Mouse (Mus musculus): ENCODE measurements around the gene Calcoco1. TPM values are rescaled to one million over a fixed set of nuclear protein-coding genes. Genes with fewer than 3 reads are reported as not detected.

Gene Calcoco1
- polyA plus RNA-seq, 1 experiment from 2014 or later: 9.0 TPM

DNA sequence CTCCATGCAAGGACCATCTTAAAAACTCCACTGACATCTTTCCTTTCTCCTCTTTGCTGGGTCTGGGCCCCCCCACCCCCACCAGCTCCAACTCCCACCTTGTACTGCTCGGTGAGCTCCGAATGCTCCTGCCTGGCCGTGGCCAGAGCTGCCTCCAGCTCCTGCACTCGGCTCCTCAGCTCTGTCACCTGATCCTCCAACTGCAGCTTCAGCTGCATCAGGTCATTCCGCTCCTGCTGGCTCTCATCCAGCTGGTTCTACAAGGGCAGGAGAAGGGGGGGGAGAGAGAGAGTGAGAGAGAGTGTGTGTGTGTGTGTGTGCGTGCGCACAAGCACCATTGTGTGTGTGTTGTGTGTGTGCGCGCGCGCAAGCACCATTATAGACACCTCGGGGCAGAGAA, 5.8 kb downstream of the Calcoco1 start:
- Histone ChIP-seq H3K4me1 (replicated peaks) (peaks cover 9% of the 10 kb centered on the region), H3K4me2 (no peak overlapping the region), H3K9me3 (replicated peaks) (no peaks in the 10 kb centered on the region), H3K27me3 (no peaks in the 10 kb centered on the region), H3K4me3 (replicated peaks) (no peak overlapping the region), H3K36me3 (no peaks in the 10 kb centered on the region), H3K9ac (no peak overlapping the region), H3K27ac (no peak overlapping the region)
- DNase-seq (no peak), ATAC-seq (ENCODE audit: low read depth) (no peak)
- WGBS (ENCODE audit: insufficient replicate concordance): 70% methylated on average over 12 of the region's 12 CpGs

DNA sequence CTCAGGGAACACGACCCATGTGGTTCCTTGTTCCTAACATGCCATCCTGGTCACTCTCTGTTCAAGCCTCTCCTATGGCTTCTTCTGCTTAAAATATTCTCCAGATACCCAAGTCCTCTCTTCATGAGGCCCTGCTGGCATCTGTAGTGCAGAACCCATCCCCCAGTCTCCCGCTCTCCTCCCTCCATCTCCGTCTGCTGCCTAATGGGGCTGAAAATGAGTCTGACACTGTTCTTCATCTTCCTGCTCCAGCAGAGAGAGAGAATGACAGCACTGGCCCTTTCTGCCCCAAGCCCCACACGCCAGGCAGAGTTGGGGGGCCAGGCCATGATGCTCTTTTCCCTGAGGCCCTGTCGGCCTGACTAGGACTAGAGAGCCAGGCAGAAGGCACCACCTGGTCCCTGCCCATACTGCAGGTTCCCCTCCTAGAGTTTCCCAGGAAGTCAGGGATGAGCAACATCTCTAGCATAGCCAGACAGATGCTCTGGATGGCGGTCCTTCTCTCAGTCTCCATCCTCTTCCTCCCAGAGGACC, 14.2 kb downstream of the Calcoco1 start:
- Histone ChIP-seq H3K4me1 (replicated peaks) (no peaks in the 10 kb centered on the region), H3K27me3 (0 out of 2 replicates have a peak, but pooled peaks cover 4% of the 10 kb centered on the region), H3K36me3 (no peaks in the 10 kb centered on the region), H3K9me3 (replicated peaks) (no peaks in the 10 kb centered on the region), H3K27ac (no peak overlapping the region), H3K4me2 (no peak overlapping the region), H3K4me3 (replicated peaks) (no peak overlapping the region), H3K9ac (no peak overlapping the region)
- WGBS (ENCODE audit: insufficient replicate concordance): 57% methylated on average over 6 of the region's 6 CpGs
- DNase-seq (no peak), ATAC-seq (ENCODE audit: low read depth) (no peak)

DNA sequence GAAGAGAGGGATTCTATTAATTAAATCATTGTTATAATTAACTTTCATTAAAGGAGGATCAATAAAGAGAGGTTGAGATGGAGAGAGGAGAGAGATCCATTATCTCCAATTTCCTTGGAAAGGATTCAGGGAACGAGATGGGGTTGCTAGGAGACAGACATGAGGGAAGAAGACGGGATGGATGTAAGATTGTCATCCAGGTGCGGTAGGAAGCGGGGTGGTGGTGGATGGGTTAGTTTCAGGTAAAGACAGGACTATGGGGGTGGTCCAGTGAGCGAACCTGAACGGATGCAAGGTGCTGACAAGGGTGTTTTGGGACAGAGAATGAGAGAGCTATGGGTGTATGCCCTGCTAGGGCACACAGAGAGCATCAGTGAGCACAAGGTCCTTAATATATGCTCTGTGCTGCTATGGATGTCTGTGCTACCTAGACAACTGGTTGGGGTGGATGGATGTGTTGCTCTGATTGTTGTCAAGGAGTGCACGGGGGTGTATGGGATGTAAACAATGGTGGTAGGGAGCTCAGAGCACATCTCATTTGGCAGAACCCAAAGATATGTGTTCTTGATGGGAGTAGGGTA, 16.0 kb downstream of the Calcoco1 start:
- DNase-seq: no peak
- ATAC-seq (ENCODE audit: low read depth): no peak
- H3K4me1 ChIP-seq (replicated peaks): no peaks in the 10 kb centered on the region
- H3K4me3 ChIP-seq (replicated peaks): no peak overlapping the region
- H3K36me3 ChIP-seq: no peaks in the 10 kb centered on the region
- no peaks in the 10 kb centered on the region for H3K9me3 ChIP-seq (replicated peaks)
- H3K4me2 ChIP-seq: no peak overlapping the region
- H3K27ac ChIP-seq: no peak overlapping the region
- WGBS (ENCODE audit: insufficient replicate concordance): 56% methylated on average over 7 of the region's 7 CpGs
- no peak overlapping the region for H3K9ac ChIP-seq
- H3K27me3 ChIP-seq: 0 out of 2 replicates have a peak, but pooled peaks cover 7% of the 10 kb centered on the region

DNA sequence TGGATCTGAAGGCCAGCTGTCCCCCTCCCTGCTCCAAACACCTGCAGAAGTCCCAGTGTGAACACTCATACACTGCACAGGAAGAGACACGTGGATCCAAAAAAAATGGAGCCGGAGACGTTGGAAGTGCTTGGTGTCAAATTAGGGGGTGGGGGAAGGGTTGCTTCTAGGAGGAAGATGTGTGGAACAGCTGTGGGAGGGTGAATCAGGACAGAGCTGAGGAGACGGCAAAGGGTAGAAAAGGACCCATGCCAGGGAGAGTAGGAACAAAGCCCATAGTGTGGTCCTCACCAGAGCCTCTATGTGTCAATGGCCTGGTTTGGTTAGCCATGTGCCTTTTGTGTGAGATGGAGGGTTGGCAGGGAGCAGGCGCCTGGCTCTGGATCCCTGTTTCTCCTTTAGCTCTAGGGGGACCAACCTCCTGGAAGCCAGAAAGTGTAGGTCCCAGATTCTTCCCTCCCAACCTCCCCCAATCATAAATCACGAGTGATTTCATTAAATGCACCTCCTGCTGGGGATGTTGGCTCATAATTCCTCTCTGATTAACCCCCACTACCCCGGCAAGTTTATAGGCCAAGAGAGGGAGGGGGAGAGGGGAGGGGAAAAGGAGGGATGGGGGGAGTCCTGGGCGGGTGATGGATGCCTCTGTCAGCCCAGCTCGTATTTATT, 16.6 kb downstream of the Calcoco1 start:
- Histone ChIP-seq H3K4me3 (replicated peaks) (no peak overlapping the region), H3K4me1 (replicated peaks) (no peaks in the 10 kb centered on the region), H3K27me3 (peaks cover 10% of the 10 kb centered on the region; the same call in 1 of the 2 replicates), H3K4me2 (no peak overlapping the region), H3K9ac (no peak overlapping the region), H3K36me3 (no peaks in the 10 kb centered on the region), H3K27ac (no peak overlapping the region), H3K9me3 (replicated peaks) (no peaks in the 10 kb centered on the region)
- ATAC-seq (ENCODE audit: low read depth) (no peak), DNase-seq (no peak)
- WGBS (ENCODE audit: insufficient replicate concordance): 51% methylated on average over 9 of the region's 9 CpGs

DNA sequence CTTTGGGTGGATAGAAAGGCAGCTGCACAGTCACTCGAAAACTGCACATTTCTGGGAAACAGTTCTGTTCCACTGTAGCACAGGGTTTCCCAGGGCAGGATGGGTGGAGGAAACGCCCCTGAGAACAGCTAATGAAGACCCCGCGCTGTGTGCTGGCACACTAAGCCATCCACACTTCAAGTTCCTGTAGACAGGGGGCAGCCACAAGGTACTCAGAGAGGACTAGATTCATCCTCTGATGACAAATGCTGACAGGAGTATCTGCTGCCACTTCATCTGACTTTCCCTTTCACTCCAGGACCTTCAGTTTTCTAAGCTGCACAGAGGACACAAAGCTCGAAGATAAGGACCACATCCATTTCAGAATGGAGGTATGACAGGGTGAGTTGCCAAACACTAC, 17.2 kb downstream of the Calcoco1 start:
- Histone ChIP-seq H3K9ac (no peak overlapping the region), H3K9me3 (replicated peaks) (no peaks in the 10 kb centered on the region), H3K27ac (no peak overlapping the region), H3K27me3 (peaks cover 15% of the 10 kb centered on the region), H3K36me3 (no peaks in the 10 kb centered on the region), H3K4me1 (replicated peaks) (no peaks in the 10 kb centered on the region), H3K4me2 (no peak overlapping the region), H3K4me3 (replicated peaks) (no peak overlapping the region)
- WGBS (ENCODE audit: insufficient replicate concordance): 42% methylated on average over 5 of the region's 5 CpGs
- DNase-seq: no peak
- ATAC-seq (ENCODE audit: low read depth): no peak

DNA sequence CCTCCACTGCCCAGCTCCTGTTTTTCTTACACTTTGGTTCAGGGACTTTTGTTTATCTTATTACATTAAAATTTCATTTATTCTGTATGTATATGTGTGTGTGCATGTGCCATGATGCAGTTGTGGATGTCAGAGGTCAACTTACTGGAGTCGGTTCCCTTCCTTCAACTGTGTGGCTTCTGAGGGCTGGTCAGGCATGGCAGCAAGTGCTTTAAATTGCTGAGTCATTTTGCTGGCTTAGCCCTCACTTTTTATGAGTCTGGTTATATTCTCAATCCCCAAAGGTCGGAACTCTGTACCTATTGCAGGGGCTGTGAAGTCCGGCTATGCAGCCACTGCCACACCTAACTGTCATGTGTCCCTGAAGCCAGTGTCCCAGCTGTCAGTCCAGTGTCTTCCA, 19.0 kb downstream of the Calcoco1 start:
- 48% methylated on average over 3 of the region's 3 CpGs for WGBS (ENCODE audit: insufficient replicate concordance)
- no peak overlapping the region for H3K9ac ChIP-seq
- DNase-seq: no peak
- H3K36me3 ChIP-seq: no peaks in the 10 kb centered on the region
- no peak overlapping the region for H3K4me3 ChIP-seq (replicated peaks)
- H3K27ac ChIP-seq: no peak overlapping the region
- H3K9me3 ChIP-seq (replicated peaks): no peaks in the 10 kb centered on the region
- H3K4me1 ChIP-seq (replicated peaks): no peaks in the 10 kb centered on the region
- no peak overlapping the region for H3K4me2 ChIP-seq
- H3K27me3 ChIP-seq: peaks cover 32% of the 10 kb centered on the region
- no peak for ATAC-seq (ENCODE audit: low read depth)

DNA sequence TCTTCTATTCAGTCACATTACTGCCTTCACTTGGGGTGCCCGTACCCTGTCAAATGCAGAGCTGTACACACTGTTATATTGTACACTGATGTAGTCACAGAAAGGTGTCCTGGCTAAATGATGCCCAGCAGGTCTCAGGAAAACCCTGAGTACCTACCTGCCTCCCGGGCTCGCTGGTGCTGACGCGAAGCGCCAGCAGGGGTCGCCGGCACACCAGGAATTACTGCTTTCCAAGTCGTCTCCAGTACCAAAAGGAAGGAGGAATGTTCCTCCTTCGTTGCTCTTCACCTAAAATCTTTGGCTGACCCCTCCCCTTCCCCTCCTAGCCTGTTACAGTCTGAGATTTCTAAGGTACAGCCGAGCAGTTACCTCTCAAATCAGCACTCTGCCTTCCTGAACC, 23.8 kb downstream of the Calcoco1 start:
- Histone ChIP-seq H3K9me3 (replicated peaks) (no peaks in the 10 kb centered on the region), H3K27me3 (peaks cover 76% of the 10 kb centered on the region)
- ATAC-seq (ENCODE audit: low read depth): no peak

DNA sequence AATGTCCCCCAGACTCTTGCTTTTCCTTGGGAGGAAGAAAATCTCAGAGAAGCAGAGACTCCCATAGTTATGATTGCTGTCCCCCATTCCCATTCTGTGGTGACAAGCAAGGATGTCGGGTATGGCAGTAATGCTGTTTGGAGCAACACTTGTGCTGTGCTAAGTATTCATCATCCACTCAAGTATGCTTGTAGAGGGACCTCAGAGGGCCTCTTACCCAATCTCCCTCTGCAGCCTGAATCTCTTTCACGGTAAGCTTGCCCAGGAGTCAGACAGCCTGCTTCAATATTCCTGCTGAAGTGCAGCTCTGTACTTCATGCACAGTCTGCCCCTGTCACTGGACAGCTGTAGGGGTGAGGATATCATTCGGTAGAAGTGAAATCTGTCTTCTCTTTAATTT, 25.1 kb downstream of the Calcoco1 start:
- no peak for DNase-seq
- Histone ChIP-seq H3K4me2 (no peak overlapping the region), H3K4me3 (replicated peaks) (no peak overlapping the region), H3K4me1 (replicated peaks) (peaks cover 10% of the 10 kb centered on the region), H3K9ac (no peak overlapping the region), H3K27ac (no peak overlapping the region), H3K27me3 (peaks cover 89% of the 10 kb centered on the region), H3K9me3 (replicated peaks) (no peaks in the 10 kb centered on the region), H3K36me3 (no peaks in the 10 kb centered on the region)
- 25% methylated on average over 3 of the region's 3 CpGs for WGBS (ENCODE audit: insufficient replicate concordance)
- no peak for ATAC-seq (ENCODE audit: low read depth)

More for the DNA sequence above, 23.8 kb downstream of the Calcoco1 start:
- H3K9ac ChIP-seq: no peak overlapping the region
- no peak overlapping the region for H3K4me2 ChIP-seq
- DNase-seq: peak; percentile 30
- H3K4me1 ChIP-seq (replicated peaks): peaks cover under 1% of the 10 kb centered on the region; the same call in 1 of the 2 replicates
- H3K36me3 ChIP-seq: no peaks in the 10 kb centered on the region
- no peak overlapping the region for H3K27ac ChIP-seq
- H3K4me3 ChIP-seq (replicated peaks): no peak overlapping the region
- 3% methylated on average over 11 of the region's 11 CpGs for WGBS (ENCODE audit: insufficient replicate concordance)

DNA sequence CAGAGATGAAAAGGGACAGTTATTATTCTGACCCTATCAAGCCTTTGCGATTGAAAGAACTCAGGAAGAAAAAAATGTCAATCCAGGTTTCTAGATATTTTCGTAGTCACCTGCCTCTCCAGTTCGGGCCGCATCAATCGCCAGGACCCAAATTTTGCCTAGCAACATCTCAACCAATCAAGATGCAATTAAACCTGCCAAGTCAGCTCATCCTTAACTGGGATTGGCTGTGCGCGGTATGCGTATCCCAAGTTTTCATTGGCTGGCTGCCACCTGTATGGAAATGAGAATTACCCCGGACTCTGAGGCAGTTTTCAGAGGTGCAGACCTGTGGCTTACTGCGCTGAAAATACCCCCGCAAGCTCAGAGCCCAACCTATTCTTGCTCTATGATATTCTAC, 28.4 kb downstream of the Calcoco1 start:
- H3K4me3 ChIP-seq (replicated peaks): no peak overlapping the region
- H3K27ac ChIP-seq: no peak overlapping the region
- 0 out of 2 replicates have a peak overlapping the region, but pooled peaks have one; percentile 64 for H3K4me2 ChIP-seq
- DNase-seq (no peak), ATAC-seq (ENCODE audit: low read depth) (no peak)
- H3K27me3 ChIP-seq: peaks cover 91% of the 10 kb centered on the region
- H3K9ac ChIP-seq: no peak overlapping the region
- H3K4me1 ChIP-seq (replicated peaks): peaks cover 10% of the 10 kb centered on the region
- 2% methylated on average over 11 of the region's 11 CpGs for WGBS (ENCODE audit: insufficient replicate concordance)
- H3K36me3 ChIP-seq: no peaks in the 10 kb centered on the region
- no peaks in the 10 kb centered on the region for H3K9me3 ChIP-seq (replicated peaks)

DNA sequence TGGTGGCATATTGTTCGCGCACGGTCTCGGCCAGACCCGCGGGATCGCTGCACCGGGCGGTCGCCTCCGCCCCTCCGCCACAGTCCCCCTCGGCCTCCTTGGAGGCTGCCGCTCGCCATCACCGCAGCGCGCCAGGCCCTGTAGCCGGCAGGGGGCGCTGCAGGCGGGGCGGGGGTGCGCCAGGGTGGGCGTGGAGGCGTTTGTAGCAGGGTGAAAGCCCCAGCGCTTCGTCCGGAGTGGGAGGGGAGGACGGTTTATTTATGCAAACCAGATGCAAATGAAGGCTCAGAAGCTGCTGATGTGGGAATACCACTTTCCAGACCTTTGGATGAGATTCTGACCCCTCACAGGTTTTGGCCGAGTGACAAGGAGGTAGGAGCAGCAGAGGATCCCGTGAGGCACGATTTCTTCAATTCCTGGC, 29.0 kb downstream of the Calcoco1 start:
- Histone ChIP-seq H3K9me3 (replicated peaks) (no peaks in the 10 kb centered on the region), H3K36me3 (no peaks in the 10 kb centered on the region), H3K4me3 (replicated peaks) (peak overlapping the region; percentile 49), H3K9ac (no peak overlapping the region), H3K4me2 (peak overlapping the region; percentile 64), H3K27me3 (peaks cover 91% of the 10 kb centered on the region), H3K4me1 (replicated peaks) (peaks cover 10% of the 10 kb centered on the region), H3K27ac (no peak overlapping the region)
- DNase-seq (no peak), ATAC-seq (ENCODE audit: low read depth) (no peak)
- 2% methylated on average over 32 of the region's 32 CpGs for WGBS (ENCODE audit: insufficient replicate concordance)

DNA sequence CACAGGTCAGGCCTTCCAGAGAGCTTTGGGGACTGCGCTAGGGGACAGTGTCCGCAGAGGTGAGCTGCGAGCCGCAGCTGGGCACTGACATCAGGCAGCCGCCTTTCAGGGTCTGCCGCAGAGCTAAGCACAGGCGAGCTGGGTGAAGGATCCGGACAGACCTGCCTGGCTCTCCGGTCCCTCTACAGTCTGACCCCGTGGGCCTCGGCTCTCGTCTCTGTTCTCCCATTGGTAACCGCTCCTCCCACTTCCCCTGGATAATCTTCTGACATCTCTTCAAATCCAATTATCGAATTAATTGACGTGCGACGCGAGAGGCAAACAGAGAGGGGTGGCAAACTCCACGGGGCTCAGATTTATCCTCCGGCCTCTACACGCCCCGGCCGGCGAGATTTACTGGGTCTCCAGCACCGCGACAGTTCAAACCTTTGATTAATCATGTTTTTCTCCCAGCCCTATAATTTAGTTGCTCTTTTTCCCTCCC, 29.6 kb downstream of the Calcoco1 start:
- no peaks in the 10 kb centered on the region for H3K9me3 ChIP-seq (replicated peaks)
- no peaks in the 10 kb centered on the region for H3K36me3 ChIP-seq
- no peak; the same call in 1 of the 2 replicates for ATAC-seq (ENCODE audit: low read depth)

More for the DNA sequence above, 29.6 kb downstream of the Calcoco1 start:
- no peak for DNase-seq
- Histone ChIP-seq H3K4me3 (replicated peaks) (peak overlapping the region; percentile 49), H3K4me2 (peak overlapping the region; percentile 64), H3K9ac (no peak overlapping the region), H3K27me3 (peaks cover 91% of the 10 kb centered on the region), H3K27ac (no peak overlapping the region), H3K4me1 (replicated peaks) (peaks cover 10% of the 10 kb centered on the region)
- WGBS (ENCODE audit: insufficient replicate concordance): 5% methylated on average over 26 of the region's 26 CpGs

All from liver, embryonic 13.5 days (tissue).